Mouse (Mus musculus): Measurements from ENCODE around the gene Sema5a. TPM values are rescaled to one million over a fixed set of nuclear protein-coding genes. Genes with fewer than 3 reads are reported as not detected.

The Sema5a gene
- polyA plus RNA-seq, 1 experiment from 2014 or later = 19.6 TPM

DNA sequence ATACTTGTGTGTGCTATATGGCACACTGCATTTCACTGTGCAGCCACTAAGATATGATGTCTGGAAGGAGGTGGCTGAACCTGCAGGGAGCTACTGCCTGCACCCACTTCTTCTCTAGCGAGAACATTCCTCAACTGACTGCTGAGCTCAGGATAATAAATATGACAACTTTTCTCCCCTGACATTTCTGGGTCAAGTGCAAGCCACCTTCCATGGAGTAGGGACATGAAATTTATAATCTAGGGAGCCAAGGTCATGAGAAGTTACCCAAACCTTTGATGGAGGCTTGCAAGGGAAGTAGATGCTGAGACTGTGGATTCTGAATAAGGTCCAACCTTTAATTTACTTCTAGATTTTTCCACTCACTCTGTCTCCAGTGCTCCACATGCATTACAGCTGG, 298.1 kb downstream of the Sema5a start:
- 88% methylated on average over 1 of the region's 1 CpGs for WGBS
- no peak for ATAC-seq

DNA sequence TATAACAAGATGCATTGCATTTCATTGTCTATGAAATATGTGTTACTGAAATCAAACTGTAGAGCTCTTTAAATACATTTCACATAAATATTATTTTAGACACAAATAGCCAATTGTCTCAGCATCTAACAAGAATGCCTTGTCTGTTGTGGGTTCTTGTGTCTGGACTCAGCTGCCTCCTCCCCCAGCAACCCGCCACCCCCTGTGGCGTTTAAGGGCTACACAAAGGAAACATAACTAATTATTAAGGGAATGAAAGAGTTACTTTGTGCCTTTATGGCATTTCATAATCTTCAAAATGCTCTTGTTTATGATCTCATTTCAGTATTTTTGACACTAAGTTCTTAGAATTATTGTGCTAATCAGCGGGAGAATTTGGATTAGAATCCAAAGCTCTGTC, 298.6 kb downstream of the Sema5a start:
- H3K4me1 ChIP-seq = peaks cover 7% of the 10 kb centered on the region; the same call in 1 of the 2 replicates
- H3K36me3 ChIP-seq (ENCODE audit: poor library complexity, severe bottlenecking) = no peaks in the 10 kb centered on the region
- no peaks in the 10 kb centered on the region for H3K27me3 ChIP-seq
- no peak overlapping the region for H3K4me2 ChIP-seq
- H3K27ac ChIP-seq = no peak overlapping the region
- no peak for ATAC-seq
- no peaks in the 10 kb centered on the region for H3K9me3 ChIP-seq (replicated peaks)
- H3K9ac ChIP-seq = no peak overlapping the region
- no peak overlapping the region for H3K4me3 ChIP-seq
- 88% methylated on average over 3 of the region's 3 CpGs for WGBS

More for the DNA sequence above, 298.1 kb downstream of the Sema5a start:
- Histone ChIP-seq H3K4me1 (peaks cover 7% of the 10 kb centered on the region; the same call in 1 of the 2 replicates), H3K4me3 (no peak overlapping the region), H3K36me3 (ENCODE audit: poor library complexity, severe bottlenecking) (no peaks in the 10 kb centered on the region), H3K9me3 (replicated peaks) (no peaks in the 10 kb centered on the region), H3K27me3 (no peaks in the 10 kb centered on the region), H3K4me2 (no peak overlapping the region), H3K9ac (no peak overlapping the region), H3K27ac (no peak overlapping the region)

GRCm38 (mm10) chr15:32545455-32545854, 300.8 kb downstream of the Sema5a start:
- Histone ChIP-seq H3K27ac (no peak overlapping the region), H3K9me3 (replicated peaks) (no peaks in the 10 kb centered on the region), H3K4me1 (peaks cover 7% of the 10 kb centered on the region; the same call in 1 of the 2 replicates), H3K4me2 (no peak overlapping the region), H3K36me3 (ENCODE audit: poor library complexity, severe bottlenecking) (peaks cover 2% of the 10 kb centered on the region; the same call in 1 of the 2 replicates), H3K9ac (no peak overlapping the region), H3K27me3 (no peaks in the 10 kb centered on the region), H3K4me3 (no peak overlapping the region)
- no peak for ATAC-seq
- 49% methylated on average over 3 of the region's 3 CpGs for whole genome bisulfite sequencing

- H3K9me3 ChIP-seq (replicated peaks) = no peaks in the 10 kb centered on the region
- WGBS = 77% methylated on average over 7 of the region's 7 CpGs
- no peaks in the 10 kb centered on the region for H3K27me3 ChIP-seq
- no peak overlapping the region for H3K9ac ChIP-seq
- H3K36me3 ChIP-seq (ENCODE audit: poor library complexity, severe bottlenecking) = peaks cover 2% of the 10 kb centered on the region; the same call in 1 of the 2 replicates
- ATAC-seq = no peak
- H3K27ac ChIP-seq = no peak overlapping the region
- no peak overlapping the region for H3K4me2 ChIP-seq
- H3K4me3 ChIP-seq = no peak overlapping the region
- H3K4me1 ChIP-seq = peaks cover 7% of the 10 kb centered on the region; the same call in 1 of the 2 replicates
These were observed 302.1 kb downstream of the Sema5a start for GRCm38 (mm10) chr15:32546746-32547145.

DNA sequence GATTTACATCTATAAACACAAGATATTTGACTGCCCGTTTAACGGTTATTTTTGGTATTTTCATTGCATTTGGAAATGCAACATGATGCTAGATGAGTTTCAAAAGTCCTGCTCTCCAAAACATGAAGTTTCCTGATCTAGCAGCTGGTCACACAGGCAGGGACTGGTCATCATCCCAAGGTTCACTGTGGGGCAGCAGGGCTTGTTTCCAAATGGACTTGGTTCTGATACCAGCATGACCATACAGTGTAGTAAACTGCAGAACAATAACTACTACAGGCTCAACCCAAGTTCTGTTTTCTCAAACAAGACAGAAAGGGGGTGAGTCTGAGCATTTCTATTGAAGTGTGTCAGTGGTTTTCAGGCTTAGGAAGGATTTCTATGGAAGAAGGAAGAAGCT, 314.3 kb downstream of the Sema5a start:
- 97% methylated on average over 2 of the region's 2 CpGs for WGBS
- Histone ChIP-seq H3K4me2 (no peak overlapping the region), H3K27ac (no peak overlapping the region), H3K36me3 (ENCODE audit: poor library complexity, severe bottlenecking) (no peaks in the 10 kb centered on the region), H3K27me3 (no peaks in the 10 kb centered on the region), H3K9me3 (replicated peaks) (no peaks in the 10 kb centered on the region), H3K4me3 (no peak overlapping the region), H3K4me1 (no peaks in the 10 kb centered on the region), H3K9ac (no peak overlapping the region)
- ATAC-seq = no peak

DNA sequence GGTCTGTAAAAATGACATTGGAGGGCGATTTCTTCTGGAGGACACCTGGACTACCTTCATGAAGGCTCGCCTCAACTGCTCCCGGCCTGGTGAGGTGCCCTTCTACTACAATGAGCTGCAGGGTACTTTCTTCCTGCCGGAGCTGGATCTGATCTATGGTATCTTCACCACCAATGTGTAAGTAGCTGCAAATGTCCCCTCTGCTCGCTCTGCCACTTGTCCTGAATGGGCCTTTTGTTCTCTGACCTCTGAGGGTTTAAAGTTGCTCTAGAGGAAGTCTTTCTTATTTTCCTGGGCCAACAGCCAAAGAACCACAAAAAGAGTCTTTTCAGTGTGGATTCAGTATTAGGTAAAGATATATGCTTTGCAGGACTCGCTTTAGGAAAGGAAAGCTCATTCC, 318.0 kb downstream of the Sema5a start:
- no peak overlapping the region for H3K27ac ChIP-seq
- WGBS = 63% methylated on average over 6 of the region's 6 CpGs
- no peak overlapping the region for H3K9ac ChIP-seq
- no peak overlapping the region for H3K4me2 ChIP-seq
- no peak overlapping the region for H3K4me3 ChIP-seq
- H3K36me3 ChIP-seq (ENCODE audit: poor library complexity, severe bottlenecking) = no peaks in the 10 kb centered on the region
- no peak for ATAC-seq
- H3K4me1 ChIP-seq = no peaks in the 10 kb centered on the region
- H3K9me3 ChIP-seq (replicated peaks) = no peaks in the 10 kb centered on the region
- peaks cover 12% of the 10 kb centered on the region; the same call in 1 of the 2 replicates for H3K27me3 ChIP-seq

GRCm38 (mm10) chr15:32568181-32568857, 323.7 kb downstream of the Sema5a start:
- Histone ChIP-seq H3K4me3 (no peak overlapping the region), H3K9me3 (replicated peaks) (no peaks in the 10 kb centered on the region), H3K9ac (no peak overlapping the region), H3K27ac (peak overlapping the region; percentile 55), H3K4me1 (peaks cover 12% of the 10 kb centered on the region), H3K4me2 (no peak overlapping the region), H3K36me3 (ENCODE audit: poor library complexity, severe bottlenecking) (no peaks in the 10 kb centered on the region), H3K27me3 (peaks cover 15% of the 10 kb centered on the region; the same call in 1 of the 2 replicates)
- WGBS = 20% methylated on average over 3 of the region's 3 CpGs
- peak; percentile 25 for ATAC-seq

- H3K9me3 ChIP-seq (replicated peaks) = no peaks in the 10 kb centered on the region
- no peaks in the 10 kb centered on the region for H3K36me3 ChIP-seq (ENCODE audit: poor library complexity, severe bottlenecking)
- H3K27me3 ChIP-seq = peaks cover 15% of the 10 kb centered on the region; the same call in 1 of the 2 replicates
- H3K4me2 ChIP-seq = no peak overlapping the region
- H3K4me3 ChIP-seq = no peak overlapping the region
- peak overlapping the region; percentile 55 for H3K27ac ChIP-seq
- H3K9ac ChIP-seq = no peak overlapping the region
- ATAC-seq = peak; percentile 95
- H3K4me1 ChIP-seq = peaks cover 12% of the 10 kb centered on the region
- 9% methylated on average over 6 of the region's 6 CpGs for WGBS
These were observed 324.3 kb downstream of the Sema5a start for GRCm38 (mm10) chr15:32568858-32569387.

DNA sequence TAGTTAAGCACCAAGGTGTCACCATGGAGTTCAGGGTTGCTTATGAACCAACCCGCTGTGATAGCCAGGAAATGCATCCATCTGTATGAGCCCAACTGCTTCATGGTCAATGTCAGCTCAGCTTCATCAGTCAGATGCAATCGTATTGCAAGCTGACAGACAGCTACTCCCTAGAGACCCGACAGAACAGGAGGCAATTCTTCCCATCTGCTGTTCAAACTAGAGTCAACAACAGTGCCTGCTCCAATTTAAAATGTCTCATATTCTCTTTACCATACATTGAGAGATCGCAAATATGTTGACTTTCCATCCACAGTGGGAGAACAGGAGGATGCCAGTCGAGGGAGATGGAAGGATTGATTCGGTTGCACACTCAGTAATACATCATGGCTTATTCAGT, 329.7 kb downstream of the Sema5a start:
- 0 out of 2 replicates have a peak, but pooled peaks cover 3% of the 10 kb centered on the region for H3K27me3 ChIP-seq
- H3K4me1 ChIP-seq = no peaks in the 10 kb centered on the region
- H3K9ac ChIP-seq = no peak overlapping the region
- WGBS = 86% methylated on average over 6 of the region's 6 CpGs
- no peaks in the 10 kb centered on the region for H3K9me3 ChIP-seq (replicated peaks)
- H3K27ac ChIP-seq = no peak overlapping the region
- no peak overlapping the region for H3K4me2 ChIP-seq
- ATAC-seq = 0 out of 2 replicates have a peak, but pooled peaks have one; percentile 33
- H3K36me3 ChIP-seq (ENCODE audit: poor library complexity, severe bottlenecking) = peaks cover 5% of the 10 kb centered on the region; the same call in 1 of the 2 replicates
- no peak overlapping the region for H3K4me3 ChIP-seq

GRCm38 (mm10) chr15:32575212-32575611, 330.6 kb downstream of the Sema5a start:
- Histone ChIP-seq H3K36me3 (ENCODE audit: poor library complexity, severe bottlenecking) (peaks cover 5% of the 10 kb centered on the region; the same call in 1 of the 2 replicates), H3K27ac (no peak overlapping the region), H3K9ac (no peak overlapping the region), H3K4me1 (no peaks in the 10 kb centered on the region), H3K9me3 (replicated peaks) (no peaks in the 10 kb centered on the region), H3K27me3 (0 out of 2 replicates have a peak, but pooled peaks cover 3% of the 10 kb centered on the region), H3K4me2 (no peak overlapping the region), H3K4me3 (no peak overlapping the region)
- ATAC-seq = no peak
- 82% methylated on average over 2 of the region's 2 CpGs for WGBS

DNA sequence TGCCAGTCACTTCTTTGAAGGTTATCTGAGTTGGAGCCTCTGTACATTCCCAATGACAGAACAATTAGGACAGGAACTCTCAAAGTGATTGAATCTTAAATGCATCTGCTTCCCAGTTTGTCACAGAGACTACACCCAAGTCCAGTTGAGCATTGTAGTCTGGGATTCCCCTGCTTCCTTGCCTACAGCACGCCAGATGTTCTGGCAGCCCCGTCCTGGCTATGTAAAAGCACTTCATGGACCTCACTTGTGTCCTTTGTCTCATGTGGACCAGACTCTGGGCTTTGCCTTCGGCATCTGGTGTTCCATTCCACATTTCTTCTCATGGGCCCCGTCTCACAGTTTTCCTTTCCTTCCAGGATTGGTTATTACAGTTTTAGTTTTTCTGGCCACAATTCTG, 334.7 kb downstream of the Sema5a start:
- H3K36me3 ChIP-seq (ENCODE audit: poor library complexity, severe bottlenecking) = peaks cover 5% of the 10 kb centered on the region; the same call in 1 of the 2 replicates
- WGBS = 86% methylated on average over 4 of the region's 4 CpGs
- ATAC-seq = no peak

GRCm38 (mm10) chr15:32590641-32591040, 346.0 kb downstream of the Sema5a start:
- Histone ChIP-seq H3K9ac (no peak overlapping the region), H3K4me2 (no peak overlapping the region), H3K27ac (no peak overlapping the region), H3K36me3 (ENCODE audit: poor library complexity, severe bottlenecking) (no peaks in the 10 kb centered on the region), H3K9me3 (replicated peaks) (no peaks in the 10 kb centered on the region), H3K27me3 (no peaks in the 10 kb centered on the region), H3K4me1 (peaks cover under 1% of the 10 kb centered on the region; the same call in 1 of the 2 replicates), H3K4me3 (no peak overlapping the region)
- no peak for ATAC-seq
- WGBS = 90% methylated on average over 1 of the region's 1 CpGs

More for the DNA sequence above, 334.7 kb downstream of the Sema5a start:
- Histone ChIP-seq H3K4me1 (no peaks in the 10 kb centered on the region), H3K4me2 (no peak overlapping the region), H3K27ac (no peak overlapping the region), H3K9me3 (replicated peaks) (no peaks in the 10 kb centered on the region), H3K9ac (no peak overlapping the region), H3K4me3 (no peak overlapping the region), H3K27me3 (no peaks in the 10 kb centered on the region)
